Mouse (Mus musculus) small intestine, adult 2 months (tissue): ENCODE data around the gene Teddm1b. TPM values are rescaled to one million over a fixed set of nuclear protein-coding genes. Genes with fewer than 3 reads are reported as not detected.
A peak's percentile ranks its signal among the peaks of the same experiment; 100 is the strongest.
"Not testable (repeated sequence)": the region's sequence is repeated elsewhere in the genome, so short reads cannot be mapped to it uniquely, and the experiment has no call there.

Experiments used
- H3K27ac ChIP-seq: fragments of 200-500 bp; 2 replicates; pipeline ENCODE4 v1.5.1; 2012; ENCODE audit warnings: low read depth, low read length, control low read depth, inconsistent platforms; ENCODE audit not compliant: insufficient read depth
- H3K27me3 ChIP-seq: fragments of 200-500 bp; 2 replicates; pipeline ENCODE4 v1.6.1; 2012; ENCODE audit warnings: mild to moderate bottlenecking, moderate library complexity, low read length, inconsistent platforms; ENCODE audit not compliant: control insufficient read depth, insufficient read depth
- H3K36me3 ChIP-seq: fragments of 200-500 bp; 2 replicates; pipeline ENCODE4 v1.6.1; 2012; ENCODE audit warnings: mild to moderate bottlenecking, low read length, control low read depth, inconsistent platforms; ENCODE audit not compliant: control insufficient read depth, insufficient read depth
- H3K4me1 ChIP-seq: fragments of 200-500 bp; 2 replicates; pipeline ENCODE4 v1.6.1; 2012; ENCODE audit warnings: low read length, inconsistent platforms, mixed read lengths; ENCODE audit not compliant: control insufficient read depth, insufficient read depth, insufficient read length
- H3K4me3 ChIP-seq: fragments of 200-500 bp; 2 replicates; pipeline ENCODE4 v1.5.1; 2012; ENCODE audit warnings: low read depth, mild to moderate bottlenecking, control low read depth, inconsistent platforms, low read length, moderate library complexity
- CTCF ChIP-seq: fragments of 200-500 bp; IDR thresholded peaks from 2 replicates; pipeline ENCODE4 v1.5.1; 2012; ENCODE audit warnings: low read depth, mild to moderate bottlenecking, control low read depth, inconsistent platforms, low read length, moderate library complexity, mixed read lengths; ENCODE audit not compliant: insufficient replicate concordance, insufficient read length; ENCODE audit errors: extremely low read depth
- POLR2A ChIP-seq: fragments of 200-500 bp; IDR thresholded peaks from 2 replicates; pipeline ENCODE4 v1.6.1; 2012; ENCODE audit warnings: low read depth, mild to moderate bottlenecking, control low read depth, inconsistent platforms, low read length, moderate library complexity
- WGBS: fragments of 180-500 bp; shearing (Covaris S2); methylation state at CpG from one replicate; pipeline ENCODE4 v1.1.7; 2018; 5-methylcytosine and 5-hydroxymethylcytosine counted together
- polyA plus RNA-seq: library from polyadenylated mRNA; depleted of rRNA; stranded (reverse); fragments of >200 nt; gene quantifications from 2 replicates; pipeline ENCODE4 v1.2.3, GENCODE M21; 2012

The Teddm1b gene
- polyA plus RNA-seq, 1 experiment: not detected

DNA sequence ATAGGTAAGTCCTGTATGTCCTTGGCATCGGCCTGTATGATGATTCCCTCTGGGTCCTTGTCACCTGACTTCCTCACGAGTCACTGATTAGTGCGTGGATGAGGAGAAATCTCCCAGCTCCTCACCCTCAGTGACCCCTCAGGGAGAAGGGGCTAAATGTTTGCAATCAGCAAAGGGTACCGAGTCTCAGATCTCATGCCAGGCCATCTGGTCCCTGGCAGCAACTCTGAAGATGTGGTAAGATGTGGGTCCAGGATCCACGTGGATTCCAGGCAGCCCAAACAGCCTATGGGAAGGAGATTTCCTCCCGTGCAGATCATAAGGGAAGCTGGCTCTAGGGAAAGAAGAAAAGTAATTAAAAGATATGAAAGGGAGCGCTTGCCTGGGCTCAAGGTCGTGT is 18.2 kb upstream of the Teddm1b start:
- 54% methylated on average over 8 of the region's 8 CpGs for WGBS
- H3K36me3 ChIP-seq: no peaks in the 10 kb centered on the region

DNA sequence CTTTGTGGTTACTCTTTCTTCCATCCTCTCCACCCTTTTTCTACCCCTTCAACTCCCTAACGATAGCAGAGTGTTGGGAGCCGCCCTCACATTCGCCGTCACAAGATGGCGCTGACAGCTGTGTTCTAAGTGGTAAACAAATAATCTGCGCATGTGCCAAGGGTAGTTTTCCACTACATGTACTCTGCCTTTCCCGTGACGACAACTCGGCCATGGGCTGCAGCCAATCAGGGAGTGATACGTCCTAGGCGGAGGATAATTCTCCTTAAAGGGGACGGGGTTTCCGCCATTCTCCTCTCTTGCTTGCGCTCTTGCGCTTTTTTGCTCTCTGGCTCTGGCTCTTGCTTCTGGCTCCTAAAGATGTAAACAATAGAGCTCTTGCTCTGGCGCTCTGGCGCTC is 6.2 kb downstream of the Teddm1b start:
- WGBS: 95% methylated on average over 17 of the region's 17 CpGs

More for the DNA sequence above, 18.2 kb upstream of the Teddm1b start:
- Histone ChIP-seq H3K27ac (no peak overlapping the region), H3K4me3 (no peak overlapping the region), H3K27me3 (no peaks in the 10 kb centered on the region), H3K4me1 (no peaks in the 10 kb centered on the region)
- TF ChIP-seq CTCF (no peak), POLR2A (no peak)

DNA sequence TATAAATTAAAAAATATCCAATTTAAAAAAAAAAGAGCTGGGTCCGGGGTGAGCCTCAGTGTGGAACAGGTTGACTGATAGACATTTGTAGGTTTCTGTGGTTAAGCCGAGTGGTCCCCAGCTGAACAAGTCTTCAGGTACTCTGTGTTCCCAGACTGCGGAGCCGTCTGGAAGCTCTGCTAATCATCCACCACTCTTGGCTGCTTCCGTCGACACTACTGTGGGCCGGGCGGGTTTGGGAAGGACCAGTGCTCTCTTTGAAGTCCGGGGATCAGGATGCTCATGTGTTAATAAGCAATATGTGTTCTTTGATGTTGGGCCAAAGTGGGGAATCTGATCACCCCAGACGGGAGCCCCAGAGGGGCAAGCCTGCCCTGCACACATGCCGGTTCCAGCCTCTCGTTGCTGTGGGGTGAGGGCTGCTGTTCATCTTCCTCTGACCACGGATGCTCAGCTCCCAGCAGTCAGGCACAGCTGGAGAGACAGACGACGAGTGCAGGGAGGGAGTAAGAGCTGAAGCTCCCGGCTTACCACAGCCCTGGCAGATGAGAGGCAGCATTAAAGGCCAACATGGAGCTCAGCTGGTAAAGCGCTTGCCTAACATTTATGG is 12.0 kb downstream of the Teddm1b start:
- H3K4me3 ChIP-seq: no peak overlapping the region
- no peak overlapping the region for H3K27ac ChIP-seq
- no peaks in the 10 kb centered on the region for H3K27me3 ChIP-seq
- H3K4me1 ChIP-seq: no peaks in the 10 kb centered on the region
- no peaks in the 10 kb centered on the region for H3K36me3 ChIP-seq
- TF ChIP-seq POLR2A (no peak), CTCF (no peak)
- 50% methylated on average over 17 of the region's 17 CpGs for WGBS

More for the DNA sequence above, 6.2 kb downstream of the Teddm1b start:
- H3K27me3 ChIP-seq, H3K36me3 ChIP-seq, H3K27ac ChIP-seq, H3K4me3 ChIP-seq, H3K4me1 ChIP-seq: not testable (repeated sequence)

DNA sequence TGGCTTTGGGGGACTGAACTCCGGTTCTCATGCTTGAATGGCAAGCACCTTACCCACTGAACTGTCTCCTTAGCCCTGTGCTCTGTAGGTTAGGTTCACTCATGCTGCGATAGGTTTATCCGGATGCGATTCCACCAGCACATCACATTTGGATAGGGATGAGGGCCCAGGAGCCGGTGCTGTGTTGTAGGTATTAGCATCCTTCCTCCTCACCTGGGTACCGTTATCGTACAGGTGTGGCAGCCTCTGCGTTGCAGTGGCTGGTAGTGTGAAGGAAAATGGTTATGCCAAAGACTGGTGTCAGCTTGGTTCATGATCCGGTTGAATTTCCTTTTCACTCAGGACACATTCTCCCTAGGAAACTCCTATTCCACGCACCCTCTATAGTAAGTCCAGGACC is 16.0 kb downstream of the Teddm1b start:
- no peak for TF ChIP-seq POLR2A
- no peak for TF ChIP-seq CTCF
- Histone ChIP-seq H3K4me1 (no peaks in the 10 kb centered on the region), H3K27me3 (no peaks in the 10 kb centered on the region), H3K4me3 (no peak overlapping the region), H3K36me3 (no peaks in the 10 kb centered on the region), H3K27ac (no peak overlapping the region)
- WGBS: 92% methylated on average over 10 of the region's 10 CpGs

DNA sequence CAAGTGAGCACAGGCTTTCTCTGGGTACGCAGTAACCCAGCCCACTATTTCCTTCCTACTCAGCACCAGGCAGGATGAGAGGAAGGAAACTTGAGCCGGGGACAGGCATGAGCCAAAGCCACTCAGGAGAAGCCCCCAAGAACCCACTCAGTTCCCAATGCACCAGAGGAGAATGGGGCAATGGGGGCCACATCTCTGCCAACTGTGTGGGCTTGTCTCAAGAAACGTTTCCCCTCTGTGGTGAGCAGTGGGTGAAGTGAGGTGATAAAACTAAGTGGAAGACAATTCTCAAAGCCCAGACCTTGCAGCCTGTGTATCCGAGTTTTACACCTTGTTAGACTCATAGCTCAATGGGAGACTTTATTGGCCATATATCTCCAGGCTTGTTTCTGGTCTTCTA is 17.3 kb downstream of the Teddm1b start, which contains the start of gene Teddm1a:
TSS of gene Teddm1a (plus strand) at position 301 of the 400 bp plus-strand sequence.
- Histone ChIP-seq H3K27ac (no peak within 1 kb of the TSS), H3K36me3 (no peaks in the 10 kb centered on the region), H3K4me3 (no peak within 1 kb of the TSS), H3K4me1 (no peaks in the 10 kb centered on the region), H3K27me3 (no peaks in the 10 kb centered on the region)
- TF ChIP-seq CTCF: no peak
- TF ChIP-seq POLR2A: no peak
- WGBS: 68% methylated on average over 4 of the region's 4 CpGs

DNA sequence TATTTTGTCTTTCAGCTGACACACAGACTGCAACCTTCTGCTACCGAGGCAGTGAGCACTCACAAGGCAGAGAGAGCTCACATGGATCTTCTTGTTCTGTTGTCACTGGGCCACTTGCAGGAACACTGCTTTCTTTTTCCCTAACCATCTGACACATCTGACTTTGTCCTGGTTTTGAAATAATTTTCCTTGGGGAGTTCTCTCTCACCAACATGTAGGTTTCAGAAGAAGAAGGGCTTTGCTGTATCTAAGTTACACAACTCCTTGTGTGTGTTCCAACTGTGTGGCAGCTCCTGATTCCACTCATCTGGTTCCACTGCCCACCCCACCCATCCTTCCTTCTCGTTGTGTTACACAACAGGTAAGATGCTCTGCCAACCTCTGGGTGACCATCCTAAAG is 19.6 kb downstream of the Teddm1b start:
- H3K27ac ChIP-seq: no peak overlapping the region
- TF ChIP-seq CTCF (no peak), POLR2A (no peak)
- no peaks in the 10 kb centered on the region for H3K27me3 ChIP-seq
- H3K36me3 ChIP-seq: no peaks in the 10 kb centered on the region
- H3K4me1 ChIP-seq: no peaks in the 10 kb centered on the region
- H3K4me3 ChIP-seq: no peak overlapping the region
- WGBS: 56% methylated on average over 2 of the region's 2 CpGs

DNA sequence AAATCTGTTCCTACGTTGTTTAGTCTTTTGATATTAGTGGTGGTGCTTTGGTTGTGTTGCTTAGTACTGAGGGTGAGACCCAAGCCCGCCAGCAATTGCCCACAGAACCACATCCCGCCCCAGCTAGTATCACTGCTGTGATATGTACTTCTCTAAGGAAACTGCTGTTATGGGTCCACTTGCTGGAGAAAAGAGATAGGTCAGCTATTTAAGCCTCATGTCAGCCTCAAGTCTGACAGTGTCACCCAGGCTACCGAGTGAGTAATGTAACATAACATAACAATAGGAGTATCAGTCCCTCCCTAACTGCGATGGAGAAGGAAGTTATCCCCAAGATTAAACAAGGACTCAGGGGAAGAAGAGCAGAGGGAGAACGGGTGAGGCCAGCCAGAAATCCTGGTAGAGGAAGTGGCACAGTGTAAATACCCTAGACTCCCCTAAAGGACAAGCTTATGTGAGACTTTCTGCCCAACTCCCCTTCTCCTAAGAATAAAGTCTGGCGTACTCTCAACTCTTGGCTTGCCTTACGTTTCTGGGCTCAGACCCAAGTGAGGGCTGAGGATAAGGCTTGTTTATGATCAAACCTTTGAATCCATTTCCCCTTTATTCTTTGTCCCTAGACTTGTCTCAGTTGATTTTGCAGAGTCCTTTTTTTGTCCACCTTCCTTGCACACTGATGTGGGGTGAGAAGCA is 20.2 kb downstream of the Teddm1b start:
- Histone ChIP-seq H3K4me3 (no peak overlapping the region), H3K27ac (no peak overlapping the region), H3K36me3 (no peaks in the 10 kb centered on the region), H3K4me1 (no peaks in the 10 kb centered on the region), H3K27me3 (no peaks in the 10 kb centered on the region)
- 40% methylated on average over 8 of the region's 8 CpGs for WGBS
- TF ChIP-seq CTCF (no peak), POLR2A (no peak)

DNA sequence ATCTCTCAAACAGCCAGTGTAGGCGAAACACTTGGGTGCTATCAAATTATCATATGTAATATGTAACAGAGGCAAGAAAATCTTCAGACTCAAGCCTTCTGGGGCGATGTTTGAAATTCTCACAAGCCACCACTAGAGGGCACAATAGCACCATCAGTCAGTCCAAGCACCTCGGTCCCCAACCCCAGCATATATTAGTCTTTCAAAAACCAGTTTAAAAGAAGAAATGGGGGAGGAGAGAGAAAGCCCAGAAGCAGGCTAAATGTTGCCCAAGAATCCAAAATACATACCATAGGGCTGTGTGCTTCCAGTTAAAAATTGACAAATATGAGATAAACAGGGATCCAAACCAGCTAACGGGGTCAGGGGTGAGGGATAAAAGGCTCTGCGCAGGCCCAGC is 20.8 kb downstream of the Teddm1b start:
- 37% methylated on average over 5 of the region's 5 CpGs for WGBS
- TF ChIP-seq POLR2A (no peak), CTCF (peak; percentile 86; the same call in 1 of the 2 replicates)
- no peaks in the 10 kb centered on the region for H3K36me3 ChIP-seq

More for the DNA sequence above, 20.8 kb downstream of the Teddm1b start:
- H3K27me3 ChIP-seq: no peaks in the 10 kb centered on the region
- H3K4me1 ChIP-seq: no peaks in the 10 kb centered on the region
- H3K4me3 ChIP-seq: no peak overlapping the region
- no peak overlapping the region for H3K27ac ChIP-seq
